Mouse (Mus musculus) liver, adult 2 months (tissue): Measurements from ENCODE around the gene Wdr86. TPM values are rescaled to one million over a fixed set of nuclear protein-coding genes. Genes with fewer than 3 reads are reported as not detected.
"Not testable (repeated sequence)": the region's sequence is repeated elsewhere in the genome, so short reads cannot be mapped to it uniquely, and the experiment has no call there.

ENCODE experiments used
- DNase-seq: peaks from one replicate; pipeline ENCODE4 v3.0.0-alpha.2; 2011; ENCODE audit warnings: low read depth, low spot score; ENCODE audit errors: extremely low read depth
- H3K27ac ChIP-seq: fragments of 200-500 bp; replicated peaks from 2 replicates; pipeline ENCODE4 v1.5.1; 2012; ENCODE audit warnings: low read depth, mild to moderate bottlenecking, control low read depth, inconsistent platforms, low read length; ENCODE audit not compliant: insufficient read depth
- H3K27me3 ChIP-seq: fragments of 200-500 bp; 2 replicates; pipeline ENCODE4 v1.6.1; 2012; ENCODE audit warnings: mild to moderate bottlenecking, moderate library complexity, low read length, inconsistent platforms; ENCODE audit not compliant: control insufficient read depth, insufficient read depth
- H3K36me3 ChIP-seq: fragments of 200-500 bp; 2 replicates; pipeline ENCODE4 v1.6.1; 2012; ENCODE audit warnings: low read length, inconsistent platforms; ENCODE audit not compliant: control insufficient read depth, insufficient read depth
- H3K4me1 ChIP-seq: fragments of 200-500 bp; 2 replicates; pipeline ENCODE4 v1.6.1; 2011; ENCODE audit warnings: low read length; ENCODE audit not compliant: control insufficient read depth, insufficient read depth
- H3K4me3 ChIP-seq: fragments of 200-500 bp; 2 replicates; pipeline ENCODE4 v1.5.1; 2011; ENCODE audit warnings: low read depth, mild to moderate bottlenecking, control low read depth, low read length, moderate library complexity; ENCODE audit not compliant: insufficient read depth
- H3K79me2 ChIP-seq: fragments of 200-500 bp; 2 replicates; pipeline ENCODE4 v1.6.1; 2012; ENCODE audit warnings: inconsistent platforms, mild to moderate bottlenecking, low read length, moderate library complexity; ENCODE audit not compliant: control insufficient read depth, insufficient read depth
- H3K9ac ChIP-seq: fragments of 200-500 bp; 2 replicates; pipeline ENCODE4 v1.6.1; 2012; ENCODE audit warnings: low read depth, mild to moderate bottlenecking, control low read depth, inconsistent platforms, low read length
- CTCF ChIP-seq: fragments of 200-500 bp; IDR thresholded peaks from 2 replicates; pipeline ENCODE4 v1.5.1; 2011; ENCODE audit warnings: low read depth, low read length, control low read depth
- POLR2A ChIP-seq: fragments of 200-500 bp; IDR thresholded peaks from 2 replicates; pipeline ENCODE4 v1.6.1; 2011; ENCODE audit warnings: low read length, control low read depth; ENCODE audit not compliant: insufficient read depth; ENCODE audit errors: extremely low read depth
- WGBS: fragments of 180-500 bp; shearing (Covaris S2); methylation state at CpG from one replicate; pipeline ENCODE4 v1.1.7; 2018; 5-methylcytosine and 5-hydroxymethylcytosine counted together
- polyA plus RNA-seq: library from polyadenylated mRNA; depleted of rRNA; stranded (reverse); fragments of >200 nt; gene quantifications from 2 replicates; pipeline ENCODE4 v1.2.3, GENCODE M21; 2012; rRNA removed
- total RNA-seq: library from RNA; depleted of rRNA; stranded (reverse); fragments of >200 nt; gene quantifications from 2 replicates; pipeline ENCODE4 v1.2.3, GENCODE M21; 2014; rRNA removed

The Wdr86 gene
- total RNA-seq: 0.27 and 0.28 TPM in 2 replicates
- 0.26 and 1.0 TPM in 2 replicates for polyA plus RNA-seq

DNA sequence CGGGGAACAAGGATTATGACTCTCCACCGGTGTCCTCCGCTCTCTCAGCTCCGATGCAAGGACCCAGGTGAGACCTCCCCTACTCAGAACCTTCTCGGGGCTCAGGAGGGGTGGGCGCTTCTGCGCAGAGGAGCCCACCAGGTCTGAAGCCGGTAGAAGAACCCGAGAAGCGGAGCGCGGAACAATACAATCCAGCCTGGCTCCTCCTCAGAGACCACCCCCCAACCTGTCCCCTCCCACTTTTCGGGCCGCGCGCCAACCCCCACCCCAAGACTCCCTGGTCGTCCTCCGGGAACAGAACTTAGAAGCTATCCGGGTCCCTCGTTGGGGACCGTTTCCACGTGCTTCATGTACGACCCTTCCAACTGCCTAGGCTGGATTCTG, at the start of gene Wdr86:
TSS of gene Wdr86 (minus strand) at position 240 of the 384 bp plus-strand sequence.
- 1% methylated on average over 23 of the region's 23 CpGs for WGBS
- H3K27ac ChIP-seq: 0 out of 2 replicates have a peak within 1 kb of the TSS, but pooled peaks have one; percentile 1
- TF ChIP-seq CTCF (no peak), POLR2A (no peak)
- H3K27me3 ChIP-seq: peaks cover 11% of the 10 kb centered on the region; the same call in 1 of the 2 replicates
- no peaks in the 10 kb centered on the region for H3K79me2 ChIP-seq
- H3K4me1 ChIP-seq: no peaks in the 10 kb centered on the region
- H3K9ac ChIP-seq: peak within 1 kb of the TSS; percentile 34
- no peak for DNase-seq
- no peaks in the 10 kb centered on the region for H3K36me3 ChIP-seq
- peak within 1 kb of the TSS; percentile 48 for H3K4me3 ChIP-seq

DNA sequence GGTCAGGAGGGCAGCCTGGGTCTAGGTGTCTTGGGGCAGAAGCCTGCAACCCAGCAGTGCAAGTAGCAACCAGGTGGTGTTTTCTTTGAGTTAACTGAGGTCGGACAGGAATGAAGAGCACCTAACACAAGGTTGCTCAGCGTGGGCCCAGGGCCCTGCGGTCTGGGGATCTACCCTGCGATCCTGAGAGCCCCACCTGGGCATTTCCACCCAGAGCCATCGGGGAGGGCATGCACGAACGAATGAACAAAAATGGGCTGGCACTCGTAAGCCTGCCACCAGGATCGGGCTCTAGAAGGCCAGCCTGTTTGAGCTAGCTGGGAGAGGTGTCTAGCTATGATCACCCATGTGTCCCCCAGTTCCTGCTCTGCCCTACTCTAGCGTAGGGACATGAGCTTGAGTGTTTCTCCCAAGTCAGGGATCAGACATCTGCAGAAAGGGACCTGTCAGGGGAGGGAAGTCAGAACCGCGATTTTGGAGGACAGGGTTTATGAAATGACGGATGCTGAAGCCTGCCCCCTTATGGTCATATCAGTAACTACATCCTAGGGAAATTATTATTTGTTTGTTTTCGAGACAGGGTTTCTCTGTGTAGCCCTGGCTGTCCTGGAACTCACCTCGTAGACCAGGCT, 49.5 kb upstream of the Wdr86 start:
- peak; percentile 19 for DNase-seq
- TF ChIP-seq POLR2A (no peak), CTCF (peak; percentile 62)
- no peaks in the 10 kb centered on the region; the same call in 1 of the 2 replicates for H3K27me3 ChIP-seq
- no peaks in the 10 kb centered on the region for H3K36me3 ChIP-seq
- no peak overlapping the region for H3K27ac ChIP-seq
- WGBS: 46% methylated on average over 15 of the region's 15 CpGs
- H3K9ac ChIP-seq: no peak overlapping the region
- no peaks in the 10 kb centered on the region for H3K79me2 ChIP-seq
- peaks cover 2% of the 10 kb centered on the region; the same call in 1 of the 2 replicates for H3K4me1 ChIP-seq
- H3K4me3 ChIP-seq: no peak overlapping the region

GRCm38 (mm10) chr5:24779321-24779720, 48.8 kb upstream of the Wdr86 start:
- DNase-seq: no peak

DNA sequence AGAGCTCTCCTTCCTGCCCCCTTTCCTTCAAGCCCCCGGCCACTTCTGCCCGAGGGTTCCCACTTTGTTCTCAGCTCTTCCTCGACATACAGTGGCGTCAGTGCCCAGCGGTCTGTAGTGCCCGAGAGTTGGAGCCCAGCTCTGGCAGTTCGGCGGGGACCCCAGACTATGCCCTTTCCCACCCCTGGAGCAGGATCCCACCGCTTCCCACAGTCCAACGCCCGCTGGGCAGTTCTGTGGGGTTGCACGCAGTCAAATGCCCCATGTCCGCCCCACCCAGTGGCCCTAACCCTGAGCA, 48.3 kb upstream of the Wdr86 start:
- Histone ChIP-seq H3K79me2 (no peaks in the 10 kb centered on the region), H3K9ac (no peak overlapping the region), H3K4me1 (peaks cover 2% of the 10 kb centered on the region; the same call in 1 of the 2 replicates), H3K27ac (no peak overlapping the region), H3K27me3 (no peaks in the 10 kb centered on the region; the same call in 1 of the 2 replicates), H3K4me3 (no peak overlapping the region), H3K36me3 (no peaks in the 10 kb centered on the region)
- DNase-seq: no peak
- WGBS: 69% methylated on average over 13 of the region's 13 CpGs
- TF ChIP-seq CTCF (no peak), POLR2A (no peak)

More at GRCm38 (mm10) chr5:24779321-24779720, 48.8 kb upstream of the Wdr86 start:
- H3K4me3 ChIP-seq: no peak overlapping the region
- TF ChIP-seq POLR2A (no peak), CTCF (no peak)
- H3K27ac ChIP-seq: no peak overlapping the region
- no peaks in the 10 kb centered on the region for H3K79me2 ChIP-seq
- no peak overlapping the region for H3K9ac ChIP-seq
- no peaks in the 10 kb centered on the region for H3K36me3 ChIP-seq
- H3K27me3 ChIP-seq: no peaks in the 10 kb centered on the region; the same call in 1 of the 2 replicates
- peaks cover 2% of the 10 kb centered on the region; the same call in 1 of the 2 replicates for H3K4me1 ChIP-seq

- Histone ChIP-seq H3K27ac (no peak overlapping the region), H3K4me1 (peaks cover 2% of the 10 kb centered on the region; the same call in 1 of the 2 replicates), H3K79me2 (no peaks in the 10 kb centered on the region), H3K4me3 (no peak overlapping the region), H3K27me3 (no peaks in the 10 kb centered on the region; the same call in 1 of the 2 replicates), H3K9ac (no peak overlapping the region), H3K36me3 (no peaks in the 10 kb centered on the region)
- no peak for DNase-seq
- WGBS: 45% methylated on average over 17 of the region's 17 CpGs
- TF ChIP-seq POLR2A (no peak), CTCF (no peak)
Observed at GRCm38 (mm10) chr5:24778082-24778842, 47.7 kb upstream of the Wdr86 start.

DNA sequence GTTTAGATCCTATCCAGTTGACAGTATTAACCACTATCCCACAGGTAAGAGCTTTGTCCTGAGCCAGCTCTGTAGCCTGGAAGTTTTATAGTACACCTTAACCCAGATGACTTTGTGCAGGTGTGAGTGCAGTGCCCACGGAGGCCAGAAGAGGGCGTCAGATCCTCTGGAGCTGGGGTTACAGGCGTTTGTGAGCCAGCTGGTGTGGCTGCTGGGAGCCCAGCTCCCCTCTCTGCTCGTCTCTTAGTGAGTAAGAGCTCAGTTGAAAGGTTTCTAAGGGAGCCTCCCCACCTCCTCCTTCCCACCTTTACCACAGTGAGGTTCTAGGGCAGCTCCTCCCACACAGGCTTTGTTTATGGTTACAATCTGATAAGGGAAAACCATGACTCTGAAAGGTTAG, 46.2 kb upstream of the Wdr86 start:
- Histone ChIP-seq H3K79me2 (no peaks in the 10 kb centered on the region), H3K4me3 (no peak overlapping the region), H3K27me3 (no peaks in the 10 kb centered on the region; the same call in 1 of the 2 replicates), H3K36me3 (no peaks in the 10 kb centered on the region), H3K9ac (no peak overlapping the region), H3K27ac (no peak overlapping the region), H3K4me1 (peaks cover 2% of the 10 kb centered on the region; the same call in 1 of the 2 replicates)
- DNase-seq: no peak
- 70% methylated on average over 4 of the region's 4 CpGs for WGBS
- TF ChIP-seq POLR2A (no peak), CTCF (no peak)

GRCm38 (mm10) chr5:24774549-24774948, 44.0 kb upstream of the Wdr86 start:
- H3K27me3 ChIP-seq, H3K79me2 ChIP-seq, H3K4me1 ChIP-seq, H3K4me3 ChIP-seq, H3K9ac ChIP-seq, H3K27ac ChIP-seq, H3K36me3 ChIP-seq, DNase-seq: not testable (repeated sequence)
- WGBS: 97% methylated on average over 16 of the region's 16 CpGs
